8 mouse cellular contexts compared by ENCODE assay signal in genomic region chr15:78428391-78429138, GRCm38 (mm10). TPM values are rescaled to one million over a fixed set of nuclear protein-coding genes. Genes with fewer than 3 reads are reported as not detected.
A peak's percentile ranks its signal among the peaks of the same experiment; 100 is the strongest.
DNase-seq lines count a peak whose midpoint lies in the region; ATAC-seq lines count a peak whose summit lies in the region.

TSS of gene Kctd17 (plus strand) at chr15:78428564.

- intact Hi-C loops in gastrocnemius, postnatal 36 days (cut with DNase I), result loop anchor here (1.0 kb wide), 1 partner anchor 25 kb away; no protein-coding TSS in a partner anchor

- ATAC-seq in common myeloid progenitor, adult 5-6 weeks (replicated peaks; ENCODE audit: low read depth, poor library complexity, severe bottlenecking), result peak; percentile 24

- peak; percentile 73 for DNase-seq in adrenal gland, adult 8-10 months
- DNase-seq in gastrocnemius, postnatal 36 days, result peak; percentile 67 to 74
- DNase-seq in induced T-regulatory cell, adult 2 months (ENCODE audit: low read depth), result peak; percentile 67
- peak; percentile 67 to 81 for DNase-seq in left cerebral cortex, adult 8-10 months (ENCODE audit: low spot score in 2 of 2)
- DNase-seq in lung, postnatal 4 days, result peak; percentile 76 to 85
- peak; percentile 82 to 84 for DNase-seq in right cerebral cortex, adult 2 months (ENCODE audit: low spot score in 2 of 2)
- no peak for DNase-seq in c-Kit-positive CD71-positive TER-119-positive erythroid progenitor cells, embryonic 14.5 days (ENCODE audit: low spot score)

RNA-seq across cellular contexts. Expression of gene Kctd17, which starts in this region (rescaled TPM):
- 100 to 1,000 TPM in 2 of 4 experiments, 10 to 100 TPM in 2; 80.2 to 106 (median 96.4) TPM for total RNA-seq in adrenal gland, adult 8-10 months (2022)
- 11.8 and 22.8 TPM in 2 replicates for total RNA-seq in common myeloid progenitor, adult 5-6 weeks (2017)
- 10 to 100 TPM; 14.2 to 15.9 TPM for total RNA-seq in gastrocnemius, postnatal 36 days (2021)
- total RNA-seq in left cerebral cortex, adult 8-10 months (2022), result 100 to 1,000 TPM; 299 to 358 (median 333) TPM
